Mouse (Mus musculus) cerebellum, adult 8-10 months (tissue): Measurements from ENCODE around the gene Rundc3a.

Experiments used
- DNase-seq: peaks from one replicate; pipeline ENCODE4 v3.0.0; 2022

The Rundc3a gene

DNA sequence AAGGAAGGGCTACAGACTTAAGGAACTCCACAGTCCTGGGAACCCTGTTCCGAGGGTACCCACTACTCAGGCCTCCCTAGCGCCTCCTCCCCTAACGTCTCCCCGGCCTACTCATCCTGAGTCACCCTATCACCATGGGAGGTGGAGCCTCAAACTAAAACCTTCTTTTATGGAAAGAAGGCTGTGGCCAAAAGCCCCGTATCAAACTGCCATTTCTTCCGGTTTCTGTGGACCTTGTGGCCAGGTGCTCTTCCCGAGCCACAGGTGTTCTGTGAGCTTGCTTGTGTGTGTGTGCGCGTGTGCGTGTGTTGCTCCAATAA lies 43.2 kb downstream of the Rundc3a start:
- DNase-seq: no peak

DNA sequence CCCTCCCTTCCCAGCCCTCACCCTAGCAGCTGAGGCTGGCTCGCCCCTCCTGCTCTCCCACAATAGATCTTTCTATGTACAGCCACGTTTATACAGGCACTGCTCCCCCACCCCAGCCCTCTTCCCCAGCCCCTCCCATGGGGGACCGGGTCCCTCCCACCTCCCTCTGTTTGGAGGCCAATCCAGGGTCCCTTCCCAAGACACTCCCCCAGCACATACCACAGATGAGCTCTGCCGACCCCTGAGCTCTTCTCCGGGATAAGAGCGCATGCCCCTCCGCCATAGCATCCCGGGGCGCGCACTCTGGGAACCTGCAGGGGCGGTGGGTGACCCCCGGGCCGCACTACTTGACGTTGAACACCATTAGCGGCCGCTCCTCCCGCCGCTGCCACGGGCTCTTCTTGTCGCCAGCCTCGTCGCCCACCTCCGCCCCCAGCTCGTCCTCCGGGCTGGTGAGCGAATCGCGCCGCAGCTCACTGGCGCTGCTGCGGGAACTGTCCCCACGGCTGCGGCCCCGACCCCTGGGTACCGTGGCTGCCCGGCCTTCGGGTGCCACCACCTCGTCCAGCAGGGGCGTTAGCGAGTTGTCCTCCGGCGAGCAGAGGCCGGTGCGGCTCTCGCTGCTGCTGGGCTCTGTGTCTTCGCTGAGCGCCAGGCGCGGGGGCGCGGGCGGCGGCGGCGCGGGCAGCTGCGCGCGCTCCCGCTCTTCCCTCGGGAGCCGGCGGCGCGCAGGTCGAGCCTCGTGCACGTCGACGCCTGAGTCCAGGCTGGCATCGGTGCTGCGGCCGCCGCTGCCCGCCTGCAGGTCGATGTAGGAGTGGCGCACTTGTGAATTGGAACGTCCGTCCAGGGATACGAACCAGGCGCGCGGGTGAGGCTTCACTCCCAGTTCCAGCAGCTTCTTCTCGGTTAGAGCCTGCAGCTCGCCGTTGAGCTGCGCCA lies 44.2 kb downstream of the Rundc3a start:
- peak; percentile 57 for DNase-seq

DNA sequence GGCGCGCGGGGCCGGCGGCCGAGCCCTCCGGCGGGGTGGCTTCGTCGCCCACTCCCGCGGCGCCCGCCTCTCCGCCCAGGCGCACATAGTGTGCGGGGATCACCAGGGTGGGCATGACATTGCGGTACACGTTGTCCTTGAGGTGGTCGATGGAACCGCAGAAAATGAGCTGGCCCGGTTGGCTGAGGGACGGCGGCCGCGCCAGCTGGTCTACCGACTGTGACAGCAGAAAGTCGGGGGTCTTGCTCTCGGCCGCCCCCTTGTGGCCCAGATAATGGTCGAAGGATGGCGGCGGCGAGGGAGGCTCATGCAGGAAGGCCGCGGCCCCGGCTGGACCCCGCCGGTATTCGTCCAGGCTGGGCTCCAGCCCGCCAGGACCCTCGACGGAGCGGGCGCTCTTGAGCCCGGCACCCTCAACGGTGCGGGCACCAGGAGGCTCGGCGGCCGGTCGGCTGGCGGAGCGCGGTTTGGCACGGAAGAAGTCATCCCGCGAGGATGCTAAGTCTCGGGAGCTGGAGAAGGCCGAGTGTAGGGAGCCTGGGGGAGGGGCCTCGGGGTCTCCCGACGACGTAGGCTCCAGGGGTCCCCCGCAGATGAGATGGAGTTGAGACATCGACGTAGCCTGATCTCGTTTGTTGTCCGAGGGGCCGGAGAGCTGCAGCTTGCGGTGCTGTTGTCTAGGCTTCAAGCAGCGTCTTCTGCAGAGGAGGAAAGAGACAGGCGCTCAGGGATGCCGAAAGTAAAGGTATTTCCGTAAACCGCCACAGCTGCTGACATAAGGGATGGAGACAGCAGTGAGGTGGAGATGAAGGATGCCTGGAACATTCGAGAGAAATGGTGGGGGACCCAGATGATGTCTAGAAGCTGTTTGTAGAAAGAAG lies 45.2 kb downstream of the Rundc3a start:
- DNase-seq: peak; percentile 88

DNA sequence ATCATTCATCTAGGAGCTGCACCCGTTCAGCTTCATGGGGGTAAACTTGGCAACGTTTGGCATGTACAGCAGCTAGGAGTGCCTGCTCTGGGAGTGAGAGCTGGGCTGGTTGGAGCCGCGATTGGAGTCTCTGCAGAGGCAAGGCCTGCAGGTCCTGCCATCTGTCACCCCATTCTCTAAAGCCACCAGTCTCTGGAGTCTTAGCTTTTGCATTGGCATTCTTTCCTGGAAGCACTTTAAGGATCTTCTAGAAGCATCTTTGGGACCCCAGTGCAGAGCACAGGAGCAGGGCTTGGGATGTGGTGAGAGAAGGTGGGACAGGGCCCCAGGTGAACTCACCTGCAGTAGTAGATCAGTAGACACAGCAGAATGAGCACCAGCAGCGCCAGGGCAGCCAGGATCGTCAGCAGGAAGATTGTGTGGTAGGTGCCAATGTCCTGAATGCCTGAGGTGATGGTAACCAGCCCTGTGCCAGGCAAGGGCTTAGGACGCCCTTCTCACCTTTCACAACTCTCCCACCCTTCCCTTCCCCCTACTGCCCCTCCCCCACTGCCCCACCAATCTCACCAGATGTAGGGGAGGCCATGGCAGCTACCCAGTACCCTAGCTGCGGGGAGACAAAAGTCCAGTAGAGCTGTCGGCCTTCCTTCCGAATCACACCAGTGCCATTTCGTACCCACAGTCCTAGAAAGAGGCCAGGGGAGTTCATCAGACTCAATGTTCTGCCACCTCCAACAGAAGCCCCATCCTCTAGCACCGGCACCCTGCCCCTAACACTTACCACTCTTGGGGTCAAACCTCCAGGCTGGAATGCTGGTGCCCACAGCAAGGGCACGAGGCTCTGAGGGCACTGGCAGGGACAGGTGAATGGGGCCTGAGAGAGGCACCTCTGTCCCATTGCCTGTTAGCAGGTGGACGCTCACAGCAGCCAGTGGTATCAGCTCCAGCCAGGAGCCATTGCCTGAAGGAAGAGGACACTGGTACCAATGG lies 46.2 kb downstream of the Rundc3a start:
- peak; percentile 69 for DNase-seq

DNA sequence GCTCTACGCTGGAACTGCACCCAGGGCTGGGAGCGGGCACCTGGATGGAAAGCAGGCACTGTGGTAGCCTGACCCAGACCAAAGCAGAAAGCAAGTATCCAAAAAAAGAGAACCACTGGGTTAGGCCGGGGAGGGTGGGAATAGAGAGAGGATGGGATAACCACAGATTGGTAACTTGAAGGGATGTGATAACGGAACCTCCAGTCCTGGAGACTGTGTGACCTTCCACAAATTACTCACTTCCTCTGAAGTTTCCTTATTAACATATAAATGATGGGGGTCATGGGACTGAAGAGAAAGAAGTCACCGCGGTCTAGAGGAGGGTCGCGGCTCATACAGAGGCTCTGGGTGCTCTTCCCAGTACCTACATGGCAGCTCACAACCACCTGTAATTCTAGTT lies 47.1 kb downstream of the Rundc3a start:
- no peak for DNase-seq

DNA sequence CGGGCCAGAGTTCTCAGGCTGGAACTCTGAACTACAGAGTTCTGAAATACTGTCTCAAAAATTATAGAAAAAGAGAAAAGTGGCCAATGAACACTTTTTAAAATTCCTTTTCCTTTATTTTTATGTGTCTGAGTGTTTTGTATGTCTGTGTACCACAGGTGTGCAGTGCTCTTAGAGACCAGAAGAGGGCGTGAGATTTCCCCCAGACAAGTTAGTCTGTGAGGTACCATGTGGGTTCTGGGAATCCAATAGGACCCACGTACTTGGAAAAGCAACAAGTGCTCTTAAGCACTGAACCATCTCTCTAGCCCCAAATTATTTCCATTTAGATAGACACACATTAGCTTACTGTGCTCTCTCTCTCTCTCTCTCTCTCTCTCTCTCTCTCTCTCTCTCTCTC lies 48.2 kb downstream of the Rundc3a start:
- no peak for DNase-seq

DNA sequence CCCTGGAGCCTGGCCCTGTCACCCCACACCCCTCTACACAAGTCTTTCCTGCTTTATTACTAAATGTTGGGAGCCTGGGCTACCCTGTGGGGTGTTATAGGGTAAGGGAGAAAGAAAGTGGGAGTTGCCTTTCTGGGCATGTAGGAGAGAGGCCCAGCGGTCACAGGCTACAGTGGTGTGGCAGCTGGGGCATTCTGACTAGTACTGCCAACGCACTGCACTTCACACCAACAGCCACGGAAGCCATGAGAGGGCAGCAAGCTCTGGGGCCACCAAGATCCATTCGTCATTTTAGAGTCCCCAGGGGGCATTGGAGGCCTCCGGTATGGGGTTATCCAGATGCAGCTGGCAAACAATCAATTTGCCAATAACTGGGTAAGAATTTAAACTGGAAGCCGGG lies 48.9 kb downstream of the Rundc3a start:
- DNase-seq: peak; percentile 23

DNA sequence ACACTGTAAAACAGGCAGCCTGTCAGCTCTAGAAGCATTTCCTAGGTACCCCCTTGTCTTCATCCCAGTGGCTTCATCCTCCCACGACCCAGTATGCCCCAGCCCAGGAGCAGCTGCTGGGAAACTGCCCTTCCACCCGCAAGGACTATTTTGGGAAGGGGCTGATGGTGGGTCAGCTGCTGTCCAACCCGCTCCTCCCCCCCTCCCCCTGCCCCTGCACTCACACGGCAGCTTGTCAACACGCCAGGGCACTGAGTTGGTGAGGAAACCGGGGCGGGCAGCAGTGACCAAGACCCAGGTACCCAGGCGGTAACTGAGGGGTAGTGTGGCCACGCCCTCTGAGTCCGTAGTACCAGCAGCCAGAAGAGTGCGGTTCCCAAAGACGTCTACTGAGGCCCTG lies 50.5 kb downstream of the Rundc3a start:
- peak; percentile 34 for DNase-seq

DNA sequence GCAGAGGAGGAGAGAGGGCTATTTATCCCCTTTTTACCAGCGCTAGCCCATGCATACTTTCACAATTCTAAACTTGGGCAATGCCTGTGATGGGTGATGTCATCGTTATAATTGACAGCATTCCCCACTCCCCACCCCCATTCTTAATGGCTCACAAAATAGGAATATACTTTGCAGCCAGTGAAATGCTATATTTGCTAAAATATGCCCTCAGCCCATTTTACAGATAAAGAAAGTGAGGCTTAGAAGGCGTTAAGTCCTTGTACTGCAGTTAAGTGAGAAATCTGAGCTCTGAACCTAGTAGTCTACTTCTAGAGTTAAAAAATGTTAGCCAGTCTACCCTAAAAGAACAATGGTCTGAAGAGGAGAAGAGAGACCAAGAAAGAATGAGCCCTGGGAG lies 51.1 kb downstream of the Rundc3a start:
- DNase-seq: no peak

DNA sequence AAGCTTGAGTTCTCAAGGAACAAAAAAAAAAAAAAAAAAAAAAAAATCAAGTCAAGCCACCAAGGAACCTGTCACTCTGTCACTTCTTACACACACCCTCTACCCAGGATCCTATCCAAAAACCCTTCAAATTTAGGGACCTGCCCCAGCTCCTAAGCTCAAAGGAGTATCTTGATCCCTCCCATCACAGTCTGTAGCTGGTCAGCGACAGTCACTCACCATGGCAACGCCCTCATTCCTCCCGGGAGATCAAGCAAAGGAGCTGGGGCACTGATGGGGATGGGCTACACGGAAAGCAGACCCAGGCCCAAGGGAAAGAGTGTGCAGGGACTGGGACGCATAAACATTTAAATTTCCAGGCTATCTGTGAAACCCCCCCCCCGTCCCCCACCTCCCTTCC lies 51.6 kb downstream of the Rundc3a start:
- no peak for DNase-seq

DNA sequence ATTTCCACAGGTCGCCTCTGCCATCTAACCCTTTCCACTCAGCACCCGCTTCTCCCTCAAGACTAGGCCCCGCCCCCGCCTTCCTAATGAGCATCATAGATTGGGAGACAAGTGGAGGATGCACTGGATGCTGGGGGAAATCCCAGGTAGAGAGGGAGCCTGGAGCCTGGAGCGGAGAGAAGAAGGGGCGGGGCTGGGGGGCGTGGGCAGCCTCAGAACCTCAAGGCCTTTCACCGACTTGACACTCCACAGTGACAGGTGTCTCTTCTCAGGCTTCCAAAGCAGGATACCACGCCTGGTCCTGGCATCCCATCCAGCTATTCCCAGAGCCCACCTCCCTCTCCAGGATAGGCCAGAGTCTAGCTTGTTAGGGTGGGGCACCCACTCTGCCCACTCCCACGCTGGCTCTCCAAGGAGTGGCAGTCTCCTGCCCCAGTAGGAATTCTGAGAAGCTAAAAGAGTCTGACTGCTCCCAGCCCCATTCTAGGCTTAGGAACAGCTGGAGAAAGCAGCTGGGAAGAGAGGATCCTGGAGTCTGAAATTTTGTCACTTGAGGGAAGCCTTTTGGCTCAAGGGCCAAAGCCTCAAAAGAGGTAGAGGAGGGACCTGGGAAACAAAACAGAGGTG lies 52.2 kb downstream of the Rundc3a start:
- peak; percentile 40 for DNase-seq

DNA sequence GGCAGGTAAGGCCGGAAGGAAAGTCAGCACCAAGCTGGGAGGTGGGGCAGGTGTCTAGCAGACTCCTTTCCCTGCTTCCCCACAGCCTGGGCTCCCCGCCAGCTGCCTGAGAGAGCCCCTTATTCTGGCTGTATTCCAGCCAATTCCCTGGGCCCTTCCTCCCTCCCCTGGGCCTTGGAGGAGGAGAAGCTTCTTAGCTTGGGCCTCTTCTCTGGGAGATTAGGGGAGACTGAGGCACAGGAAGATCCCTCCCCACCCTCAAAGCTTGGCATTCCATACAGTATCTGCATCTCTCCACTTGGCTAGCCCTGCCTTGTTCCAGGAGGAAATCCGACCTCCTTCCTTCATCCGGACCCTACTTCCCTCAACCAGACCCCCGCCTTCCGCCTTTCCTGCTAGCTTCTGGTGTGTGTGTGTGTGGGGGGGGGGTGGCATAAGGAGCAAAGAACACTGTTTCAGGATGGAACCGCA lies 52.7 kb downstream of the Rundc3a start:
- DNase-seq: peak; percentile 55

DNA sequence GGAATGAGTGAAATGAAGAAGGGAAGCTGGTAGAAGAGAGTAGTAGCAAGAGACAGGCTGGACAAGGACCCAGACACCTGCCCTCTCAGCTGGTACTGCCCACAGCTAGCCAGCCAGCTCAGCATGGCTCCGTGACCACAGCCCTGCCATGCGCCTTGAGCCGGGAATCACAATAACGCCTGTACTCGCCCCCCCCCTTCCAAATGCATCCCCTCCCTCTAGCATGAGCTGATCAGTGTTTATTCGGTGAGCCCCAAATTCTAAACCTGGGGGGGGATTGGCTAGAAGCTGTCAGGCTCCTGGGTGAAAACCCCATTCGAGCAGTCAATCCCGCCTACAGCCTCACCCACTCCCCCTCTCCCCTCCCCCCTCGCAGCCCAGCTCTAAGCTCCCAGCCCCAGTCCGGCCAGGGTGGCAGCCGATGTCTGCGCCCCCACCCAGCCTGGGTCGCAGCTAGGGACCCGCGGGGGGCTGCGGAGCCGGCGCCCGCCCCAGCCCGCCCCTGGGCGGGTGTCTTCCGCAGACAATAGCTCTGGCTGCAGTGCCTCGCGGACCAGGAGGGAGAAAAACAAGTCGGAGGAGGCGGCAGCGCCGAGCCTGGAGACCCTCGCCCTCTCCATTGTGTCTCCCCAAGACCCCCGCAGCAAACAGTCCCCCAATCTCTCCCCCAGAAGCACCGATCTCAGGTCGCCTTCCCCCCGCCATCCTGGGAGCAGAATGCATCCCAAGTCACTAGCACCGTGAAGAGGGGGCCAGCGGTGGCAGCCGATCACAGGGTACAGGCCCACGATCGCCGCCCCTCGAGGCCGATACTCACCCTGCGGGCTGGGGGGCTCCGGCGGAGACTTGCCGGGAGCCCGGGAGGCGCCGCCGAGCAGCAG lies 53.6 kb downstream of the Rundc3a start:
- DNase-seq: peak; percentile 66

DNA sequence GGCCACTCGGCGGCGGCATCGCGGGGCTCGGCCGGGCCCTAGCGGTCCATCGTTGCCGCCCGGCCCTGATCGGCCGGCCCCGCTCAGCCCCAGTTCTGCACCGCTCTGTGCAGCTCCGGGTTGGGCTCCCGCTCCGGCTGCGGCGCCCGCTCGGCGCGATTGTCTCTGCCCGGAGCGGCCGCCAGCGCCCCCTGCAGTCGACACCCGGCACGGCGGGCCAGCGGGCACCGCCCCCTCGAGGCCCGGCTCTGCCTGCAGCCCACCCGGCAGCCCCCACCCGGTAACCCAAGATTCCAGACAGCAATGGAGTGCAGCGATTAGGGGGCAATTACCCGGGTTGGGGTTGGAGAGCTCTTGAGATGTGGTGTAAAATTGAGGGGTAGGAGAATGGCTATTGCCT lies 54.3 kb downstream of the Rundc3a start, which contains the start of gene Fam171a2:
Gene Fam171a2 (minus strand): TSS at position 186 of the 400 bp plus-strand sequence.
- DNase-seq: peak; percentile 85

DNA sequence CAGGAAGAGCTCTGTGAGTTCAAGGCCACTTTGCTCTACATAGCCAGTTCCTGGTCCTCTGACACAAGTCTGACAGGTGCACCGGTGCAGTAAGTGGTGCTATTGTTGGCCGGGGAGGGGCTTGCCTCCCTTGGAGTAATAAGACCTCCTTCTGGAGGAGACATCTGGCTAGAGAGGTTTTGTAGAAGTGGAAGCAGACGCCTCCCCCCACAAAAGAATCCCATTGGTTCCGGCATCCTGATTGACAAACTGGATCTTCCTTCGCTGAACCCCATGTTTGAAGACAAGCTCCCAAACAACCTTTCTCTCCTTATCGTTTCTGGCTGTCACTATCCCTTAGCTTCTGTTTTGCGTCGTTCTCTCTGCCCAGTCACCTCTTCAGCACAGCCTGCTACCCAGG lies 55.1 kb downstream of the Rundc3a start:
- peak; percentile 45 for DNase-seq

DNA sequence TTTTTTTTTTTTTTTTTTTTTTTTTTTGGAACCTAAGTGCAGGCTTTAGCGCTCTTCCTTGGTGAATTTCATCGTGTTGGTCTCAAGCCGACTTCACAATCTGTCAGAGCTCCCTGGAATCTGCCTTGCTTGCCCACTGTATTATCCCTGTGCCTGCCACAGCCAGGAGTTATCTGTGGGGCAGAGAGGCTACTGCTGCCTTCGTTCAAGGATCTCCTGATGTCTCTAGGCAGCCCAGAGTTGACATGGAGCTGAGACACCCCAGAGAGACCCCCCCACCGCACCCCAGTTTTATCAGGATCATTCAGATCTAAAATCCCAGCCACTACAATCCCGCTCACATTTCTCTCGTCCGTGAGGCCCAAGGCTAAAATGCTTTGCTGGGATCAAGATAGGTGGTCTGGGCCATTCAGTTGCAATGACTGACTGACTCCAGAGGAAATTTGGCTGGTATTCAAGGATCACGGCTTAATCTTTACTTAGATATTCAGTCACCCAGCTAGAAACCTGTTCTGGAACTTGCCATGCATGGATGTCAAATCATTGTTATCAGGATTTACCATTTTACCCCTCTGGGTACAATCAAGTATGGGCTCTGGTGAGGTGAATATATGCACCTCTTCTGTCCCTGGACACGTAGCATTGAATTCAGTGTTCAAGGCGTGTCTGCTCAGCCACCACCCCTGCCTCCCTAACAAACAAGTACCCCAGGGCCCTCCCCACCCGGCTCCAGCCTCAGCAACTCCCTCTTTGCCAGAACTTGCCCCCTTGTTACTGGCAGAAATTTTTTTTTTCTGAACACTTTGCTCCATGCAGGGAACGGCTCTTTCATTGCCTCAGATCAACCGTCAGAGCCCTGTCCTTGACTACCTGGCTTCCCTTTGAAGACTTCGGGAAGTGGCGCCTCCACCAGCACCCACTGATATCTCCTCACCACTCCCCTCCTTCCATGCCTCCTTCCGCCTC lies 56.1 kb downstream of the Rundc3a start:
- DNase-seq: peak; percentile 54
